Mouse (Mus musculus) embryonic facial prominence, embryonic 11.5 days (tissue): Measurements from ENCODE around the gene Bcl2l1. TPM values are rescaled to one million over a fixed set of nuclear protein-coding genes. Genes with fewer than 3 reads are reported as not detected.
A peak's percentile ranks its signal among the peaks of the same experiment; 100 is the strongest.

ENCODE experiments used
- ATAC-seq: fragments of 200-750 bp; cut with Nextera tagmentation; replicated peaks from 2 replicates; pipeline ENCODE4 v1.8.0; 2017; ENCODE audit warnings: low read depth; ENCODE audit not compliant: insufficient number of reproducible peaks, low FRiP score, low TSS enrichment
- DNase-seq: peaks from one replicate; pipeline ENCODE4 v3.0.0-alpha.2; 2015; ENCODE audit warnings: low spot score
- H3K27ac ChIP-seq: fragments of 300-500 bp; sonication (generic); replicated peaks from 2 replicates; pipeline ENCODE4 v1.5.1; 2014; ENCODE audit warnings: mild to moderate bottlenecking, low read depth, low read length, control low read depth
- H3K27me3 ChIP-seq: fragments of 300-500 bp; sonication (generic); 2 replicates; pipeline ENCODE4 v1.6.1; 2014; ENCODE audit warnings: mild to moderate bottlenecking, low read length, moderate library complexity, mixed read lengths; ENCODE audit not compliant: control insufficient read depth, insufficient read depth
- H3K36me3 ChIP-seq: fragments of 300-500 bp; sonication (generic); replicated peaks from 2 replicates; pipeline ENCODE4 v1.6.1; 2014; ENCODE audit warnings: low read depth, mild to moderate bottlenecking, low read length, moderate library complexity, mixed read lengths; ENCODE audit not compliant: control insufficient read depth, insufficient read depth
- H3K4me1 ChIP-seq: fragments of 300-500 bp; sonication (generic); 2 replicates; pipeline ENCODE4 v1.6.1; 2014; ENCODE audit warnings: low read length, mixed read lengths; ENCODE audit not compliant: control insufficient read depth, insufficient read depth
- H3K4me2 ChIP-seq: fragments of 300-500 bp; sonication (generic); 2 replicates; pipeline ENCODE4 v1.6.1; 2014; ENCODE audit warnings: low read depth, mild to moderate bottlenecking, control low read depth, low read length, moderate library complexity
- H3K4me3 ChIP-seq: fragments of 300-500 bp; sonication (generic); 2 replicates; pipeline ENCODE4 v1.5.1; 2014; ENCODE audit warnings: low read depth, low read length, control low read depth
- H3K9ac ChIP-seq: fragments of 300-500 bp; sonication (generic); replicated peaks from 2 replicates; pipeline ENCODE4 v1.6.1; 2014; ENCODE audit warnings: mild to moderate bottlenecking, control low read depth, low read length
- H3K9me3 ChIP-seq: fragments of 300-500 bp; sonication (generic); replicated peaks from 2 replicates; pipeline ENCODE4 v1.6.1; 2016; ENCODE audit warnings: mild to moderate bottlenecking, low read length, inconsistent platforms, mixed read lengths; ENCODE audit not compliant: control insufficient read depth
- WGBS: fragments of 180-500 bp; shearing (Covaris S2); extraction: QIAGEN DNeasy Blood & Tissue Kit; methylation state at CpG from one replicate; pipeline ENCODE4 v1.1.7; 2014; 5-methylcytosine and 5-hydroxymethylcytosine counted together
- polyA plus RNA-seq: library from polyadenylated mRNA; unstranded; fragments of >200 nt; fragmentation: Nextera tagmentation; extraction: Ambion mirVana; gene quantifications from 2 replicates; pipeline ENCODE4 v1.2.1, GENCODE M21; 2014

Gene Bcl2l1
- polyA plus RNA-seq, 1 experiment from 2014 or later, result 100 TPM

DNA sequence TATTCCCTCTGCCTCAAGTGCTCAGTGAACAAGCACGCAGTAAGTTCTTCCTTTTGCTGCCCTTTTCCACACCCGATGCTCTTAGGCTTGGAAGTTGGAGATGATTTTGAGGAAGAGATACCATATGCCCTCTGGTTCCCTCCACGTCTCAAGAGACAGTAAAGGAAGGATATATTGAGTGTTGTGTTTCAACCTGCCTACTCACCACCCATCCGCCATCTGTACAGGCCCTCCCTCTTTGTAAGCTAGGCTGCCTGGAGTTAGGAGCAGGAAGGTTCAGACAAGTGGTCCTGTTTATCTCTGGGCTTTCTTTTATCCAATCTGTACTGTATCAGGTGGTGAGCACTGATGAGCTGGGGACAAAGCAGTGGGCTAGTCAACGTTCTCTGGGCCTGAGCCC is 38.1 kb downstream of the Bcl2l1 start:
- no peak for ATAC-seq
- WGBS, result 88% methylated on average over 5 of the region's 5 CpGs
- Histone ChIP-seq H3K27me3 (no peaks in the 10 kb centered on the region), H3K4me1 (no peaks in the 10 kb centered on the region), H3K4me3 (no peak overlapping the region), H3K4me2 (no peak overlapping the region), H3K36me3 (no peaks in the 10 kb centered on the region), H3K27ac (no peak overlapping the region), H3K9me3 (no peaks in the 10 kb centered on the region), H3K9ac (no peak overlapping the region)
- no peak for DNase-seq

DNA sequence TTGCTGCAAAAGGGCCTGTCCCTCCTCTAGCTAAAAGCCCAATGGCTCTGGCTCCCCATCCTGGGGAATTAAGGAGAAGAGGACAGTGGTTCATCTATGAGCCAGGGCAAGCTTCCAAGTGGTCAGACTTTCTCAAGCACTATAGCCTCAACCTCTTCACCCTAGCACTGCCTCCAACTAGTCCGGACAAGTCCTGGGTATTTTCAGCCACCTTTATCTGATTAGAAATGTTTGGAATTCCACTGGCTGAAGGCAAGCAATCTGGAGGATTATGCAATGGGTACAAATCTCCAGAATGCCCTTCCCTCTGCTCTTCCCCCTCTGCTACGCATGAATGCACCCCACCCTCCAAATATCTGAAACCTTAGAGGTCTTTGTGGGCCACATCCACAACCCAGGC is 39.1 kb downstream of the Bcl2l1 start:
- WGBS, result 55% methylated on average over 2 of the region's 2 CpGs
- ATAC-seq, result no peak
- H3K27ac ChIP-seq, result no peak overlapping the region

DNA sequence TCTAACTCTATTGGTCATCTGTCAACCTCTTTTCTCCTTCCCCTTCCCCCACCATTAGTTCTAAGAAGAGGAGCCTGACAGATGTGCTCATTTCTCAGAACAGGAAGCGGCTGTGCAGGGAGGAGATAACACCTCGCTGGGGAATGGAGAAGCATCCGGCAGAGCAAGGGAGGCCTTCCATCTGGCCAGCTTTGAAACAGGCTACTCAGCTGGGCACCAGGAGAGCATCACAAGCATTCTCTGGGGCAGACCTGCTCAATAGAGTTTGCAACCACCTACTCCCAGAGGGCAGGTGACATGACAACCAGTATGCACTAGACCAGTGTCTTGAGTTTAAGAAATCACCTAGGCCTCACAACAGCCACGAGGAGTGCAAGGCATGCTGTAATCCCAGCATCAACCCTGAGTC is 41.9 kb downstream of the Bcl2l1 start:
- no peaks in the 10 kb centered on the region for H3K36me3 ChIP-seq
- no peaks in the 10 kb centered on the region for H3K27me3 ChIP-seq
- no peak overlapping the region for H3K9ac ChIP-seq
- H3K27ac ChIP-seq, result peak overlapping the region; percentile 38; the same call in 1 of the 2 replicates
- 0 out of 2 replicates have a peak, but pooled peaks have one; percentile 46 for ATAC-seq
- H3K4me1 ChIP-seq, result no peaks in the 10 kb centered on the region
- 63% methylated on average over 4 of the region's 4 CpGs for WGBS
- H3K4me2 ChIP-seq, result no peak overlapping the region
- H3K9me3 ChIP-seq, result no peaks in the 10 kb centered on the region
- no peak overlapping the region for H3K4me3 ChIP-seq
- DNase-seq, result no peak

More for the DNA sequence above, 39.1 kb downstream of the Bcl2l1 start:
- H3K9ac ChIP-seq, result no peak overlapping the region
- H3K36me3 ChIP-seq, result no peaks in the 10 kb centered on the region
- no peak overlapping the region for H3K4me3 ChIP-seq
- no peaks in the 10 kb centered on the region for H3K4me1 ChIP-seq
- H3K9me3 ChIP-seq, result no peaks in the 10 kb centered on the region
- DNase-seq, result no peak
- no peak overlapping the region for H3K4me2 ChIP-seq
- H3K27me3 ChIP-seq, result no peaks in the 10 kb centered on the region

DNA sequence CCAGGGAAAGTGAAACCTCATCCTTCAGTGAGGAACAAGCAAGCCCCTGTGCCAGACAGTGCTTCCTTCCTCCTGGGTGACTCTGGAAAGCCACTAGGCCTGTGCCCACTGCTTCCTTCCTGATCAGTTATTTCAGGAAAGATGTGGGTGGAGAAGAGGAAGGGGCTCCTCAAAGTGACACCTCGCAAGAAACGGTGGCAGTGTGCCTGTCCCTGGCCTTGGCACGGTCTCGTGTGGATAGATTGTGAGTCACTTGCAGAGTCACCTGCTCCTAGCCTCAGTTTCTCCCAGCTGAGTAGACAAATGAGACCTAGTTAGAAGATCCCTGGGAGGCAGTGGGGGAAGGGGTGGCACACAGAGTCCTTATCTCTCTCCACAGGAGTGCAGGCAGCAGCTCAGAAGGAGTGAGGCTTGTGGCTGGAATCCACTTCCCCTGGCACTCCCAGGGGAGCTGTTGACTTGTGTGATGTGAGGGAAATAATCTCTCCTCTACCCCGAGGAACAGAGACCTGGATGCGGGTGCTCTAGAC is 42.6 kb downstream of the Bcl2l1 start:
- H3K9me3 ChIP-seq, result no peaks in the 10 kb centered on the region

DNA sequence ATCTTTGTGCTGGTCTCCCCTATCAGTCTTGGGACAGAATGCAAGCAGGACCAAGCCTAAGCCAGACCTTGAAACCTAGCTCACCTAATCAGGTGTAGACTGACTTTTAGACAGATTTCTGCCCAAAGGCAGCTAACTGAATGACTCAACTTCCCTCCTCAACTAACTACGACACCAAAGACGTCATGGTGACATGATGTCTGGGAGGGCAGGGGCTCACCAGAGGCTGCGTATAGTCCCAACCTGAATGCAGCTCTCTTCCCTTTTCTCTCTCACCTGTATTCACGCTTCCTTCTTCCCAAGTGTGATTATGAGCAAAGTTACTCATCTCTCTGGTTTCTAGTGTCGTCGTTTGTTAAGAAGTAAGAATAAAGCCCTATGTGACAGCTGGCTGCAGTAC is 44.0 kb downstream of the Bcl2l1 start:
- Histone ChIP-seq H3K9me3 (no peaks in the 10 kb centered on the region), H3K4me3 (no peak overlapping the region), H3K4me1 (no peaks in the 10 kb centered on the region), H3K36me3 (no peaks in the 10 kb centered on the region), H3K27me3 (no peaks in the 10 kb centered on the region), H3K4me2 (no peak overlapping the region), H3K27ac (no peak overlapping the region), H3K9ac (no peak overlapping the region)
- ATAC-seq (no peak), DNase-seq (no peak)
- 94% methylated on average over 6 of the region's 6 CpGs for WGBS

More for the DNA sequence above, 42.6 kb downstream of the Bcl2l1 start:
- Histone ChIP-seq H3K36me3 (no peaks in the 10 kb centered on the region), H3K4me1 (no peaks in the 10 kb centered on the region), H3K27ac (no peak overlapping the region), H3K9ac (no peak overlapping the region), H3K27me3 (no peaks in the 10 kb centered on the region), H3K4me2 (no peak overlapping the region), H3K4me3 (no peak overlapping the region)
- ATAC-seq (no peak), DNase-seq (no peak)
- 77% methylated on average over 6 of the region's 6 CpGs for WGBS

DNA sequence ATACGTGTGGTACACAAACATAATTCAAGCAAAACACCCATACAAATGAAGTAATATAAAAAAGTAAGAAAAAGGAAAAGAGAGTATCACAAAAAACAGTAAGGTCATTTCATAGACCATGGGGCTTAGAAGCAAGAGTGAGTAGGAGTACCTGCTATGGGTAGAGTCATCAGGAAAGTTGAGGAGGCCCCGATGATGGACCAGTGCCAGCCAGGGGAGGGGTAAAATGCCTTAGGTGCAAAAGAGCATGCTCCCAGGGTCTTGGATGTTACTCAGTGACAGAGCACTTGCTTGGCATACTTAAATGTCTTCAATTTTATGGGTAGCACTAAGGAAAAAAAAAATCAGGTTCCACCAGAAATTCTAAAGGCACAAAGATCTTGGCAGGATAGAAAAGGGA is 44.4 kb downstream of the Bcl2l1 start:
- Histone ChIP-seq H3K27me3 (no peaks in the 10 kb centered on the region), H3K4me2 (no peak overlapping the region), H3K9ac (no peak overlapping the region), H3K36me3 (no peaks in the 10 kb centered on the region), H3K27ac (no peak overlapping the region), H3K4me3 (no peak overlapping the region), H3K4me1 (no peaks in the 10 kb centered on the region), H3K9me3 (no peaks in the 10 kb centered on the region)
- ATAC-seq, result no peak
- 81% methylated on average over 2 of the region's 2 CpGs for WGBS
- no peak for DNase-seq

DNA sequence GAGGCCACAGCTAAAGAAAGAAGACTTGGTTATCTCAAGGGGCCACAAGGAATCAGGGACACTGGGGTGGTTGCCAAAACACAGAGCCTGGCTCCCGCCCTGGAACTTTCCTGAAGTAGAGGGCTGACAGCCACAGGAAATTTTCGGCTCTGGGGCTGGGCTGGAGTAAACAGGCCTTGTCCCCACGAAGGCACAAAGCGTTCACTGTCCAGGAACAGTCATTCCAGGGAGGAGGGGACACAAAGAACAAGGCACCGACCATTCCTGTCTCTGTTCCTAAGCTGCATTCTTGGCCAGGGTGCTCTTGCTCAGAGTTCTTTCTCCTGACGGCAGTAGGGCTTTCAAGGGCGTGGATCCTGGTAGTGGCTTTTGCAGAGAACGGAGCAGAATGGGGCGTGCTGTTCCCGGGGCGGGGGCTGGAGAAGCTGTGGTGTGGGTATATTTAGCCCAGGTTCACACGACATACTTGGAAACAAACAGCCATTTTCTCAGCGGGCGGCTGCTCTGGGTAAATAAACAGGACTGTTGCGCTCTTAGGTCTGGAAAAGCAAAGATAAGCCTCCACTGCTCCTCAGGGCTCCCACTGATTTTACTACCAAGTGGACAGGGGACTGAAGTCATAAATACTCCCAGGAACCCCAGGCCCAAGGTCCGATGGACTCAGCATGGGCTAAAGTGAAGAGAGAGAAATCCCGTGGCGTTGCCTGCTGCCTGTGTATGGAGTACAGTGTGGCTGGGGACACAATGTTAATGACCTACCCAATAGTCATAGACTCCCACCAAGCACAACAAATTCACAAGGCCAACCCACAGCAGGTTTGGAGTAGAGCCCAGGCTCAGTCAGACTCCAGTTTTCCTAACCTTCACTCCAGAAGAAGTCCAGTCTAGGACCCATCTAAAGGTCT is 45.8 kb downstream of the Bcl2l1 start:
- no peak for DNase-seq
- Histone ChIP-seq H3K27ac (no peak overlapping the region; the same call in 1 of the 2 replicates), H3K4me1 (no peaks in the 10 kb centered on the region), H3K9me3 (no peaks in the 10 kb centered on the region), H3K4me2 (no peak overlapping the region), H3K27me3 (no peaks in the 10 kb centered on the region), H3K4me3 (no peak overlapping the region), H3K36me3 (no peaks in the 10 kb centered on the region; the same call in none of the 2 replicates), H3K9ac (no peak overlapping the region)
- no peak for ATAC-seq
- WGBS, result 50% methylated on average over 18 of the region's 18 CpGs

DNA sequence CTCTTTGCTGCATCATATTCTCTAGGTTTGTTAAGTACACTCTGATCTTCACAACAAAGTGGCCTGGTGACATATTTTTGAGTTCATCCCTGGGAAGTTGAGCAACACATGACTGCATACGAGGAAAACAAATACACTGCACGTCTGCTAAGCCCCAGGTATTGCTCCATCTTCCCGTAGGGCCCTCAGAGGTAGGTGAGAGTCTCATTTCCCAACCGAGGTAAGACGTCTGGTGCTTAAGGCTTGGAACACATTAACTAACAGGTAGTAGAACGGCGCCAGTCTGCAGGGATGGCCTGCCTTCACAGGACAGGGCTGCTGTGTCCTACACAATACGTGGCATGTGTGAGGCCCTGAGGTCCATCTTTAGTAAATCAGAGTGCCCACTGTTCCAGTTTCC is 46.9 kb downstream of the Bcl2l1 start:
- no peaks in the 10 kb centered on the region; the same call in none of the 2 replicates for H3K36me3 ChIP-seq
- WGBS, result 95% methylated on average over 8 of the region's 8 CpGs

More for the DNA sequence above, 46.9 kb downstream of the Bcl2l1 start:
- Histone ChIP-seq H3K4me1 (no peaks in the 10 kb centered on the region), H3K27ac (no peak overlapping the region), H3K4me3 (no peak overlapping the region), H3K9me3 (no peaks in the 10 kb centered on the region), H3K4me2 (no peak overlapping the region), H3K27me3 (no peaks in the 10 kb centered on the region), H3K9ac (no peak overlapping the region)
- ATAC-seq (no peak), DNase-seq (no peak)
